Mouse (Mus musculus): ENCODE measurements at regions not wholly inside any gene's neighbourhood (a gene's known extent, or its start where the extent isn't known, plus 50 kb on each side); places are given as distances from the start of the nearest gene placed in this dataset.

- in situ Hi-C loops (cut with MboI; ENCODE audit: low pct_ligation_motif_present, low pct_unique_long_range_greater_than_20kb, low sequenced_read_pairs), result no loop called here
- Histone ChIP-seq H3K27me3 (replicated peaks) (no peaks in the 10 kb centered on the region), H3K4me3 (replicated peaks in 1 of 3; ENCODE audit: low read depth in 2 of 3, low read length in 2 of 3, poor library complexity in 1 of 3) (no peak overlapping the region), H3K27ac (ENCODE audit: insufficient read depth, low read depth) (no peak overlapping the region), H3K9me3 (replicated peaks; ENCODE audit: low read length) (peaks cover 73% of the 10 kb centered on the region), H3K4me1 (ENCODE audit: control insufficient read depth in 1 of 2, insufficient read depth in 2 of 2) (no peaks in the 10 kb centered on the region), H3K79me2 (replicated peaks; ENCODE audit: control insufficient read depth, extremely low read depth, insufficient read depth, poor library complexity, severe bottlenecking) (no peaks in the 10 kb centered on the region), H3K4me2 (ENCODE audit: insufficient read depth, low read depth, poor library complexity, severe bottlenecking) (no peak overlapping the region), H3K36me3 (replicated peaks in 1 of 2; ENCODE audit: control insufficient read depth in 1 of 2, insufficient read depth in 1 of 2, low read length in 1 of 2) (no peaks in the 10 kb centered on the region), H3K9ac (ENCODE audit: insufficient read depth, low read depth) (no peak overlapping the region)
- TF ChIP-seq UBTF (IDR thresholded peaks at IDR 0.05; ENCODE audit: low read depth, low read length) (no peak), MXI1 (IDR thresholded peaks at IDR 0.05; ENCODE audit: low read depth, low read length) (no peak), NELFE (IDR thresholded peaks at IDR 0.05; ENCODE audit: low read depth, low read length) (no peak), MAX (IDR thresholded peaks at IDR 0.05; ENCODE audit: low read length) (no peak), ZNF384 (IDR thresholded peaks at IDR 0.05; ENCODE audit: low read depth, low read length) (no peak), RAD21 (IDR thresholded peaks at IDR 0.05; ENCODE audit: low read depth, low read length) (no peak), POLR2A (IDR thresholded peaks at IDR 0.05; ENCODE audit: low read depth, low read length) (no peak), USF2 (conservative IDR thresholded peaks at IDR 0.05; ENCODE audit: low read depth, low read length) (no peak), CHD2 (IDR thresholded peaks at IDR 0.05; ENCODE audit: low read length) (no peak), PAX5 (IDR thresholded peaks at IDR 0.05; ENCODE audit: low read length) (no peak), SIN3A (IDR thresholded peaks at IDR 0.05; ENCODE audit: low read length) (no peak), ZMIZ1 (IDR thresholded peaks at IDR 0.05; ENCODE audit: low read depth, low read length) (no peak), HCFC1 (IDR thresholded peaks at IDR 0.05; ENCODE audit: low read depth, low read length) (no peak), ETS1 (conservative IDR thresholded peaks at IDR 0.05; ENCODE audit: low read depth, low read length) (no peak)
- DNase-seq (ENCODE audit: extremely low read depth), result no peak
- dilution Hi-C loops (cut with MboI; ENCODE audit: extremely low pct_ligation_motif_present, extremely low pct_unique_long_range_greater_than_20kb, low sequenced_read_pairs), result no loop called here
Measured at GRCm38 (mm10) chr9:68341511-68341910, 312.1 kb upstream of the Rora start.

GRCm38 (mm10) chr9:68347426-68347825 is 306.2 kb upstream of the Rora start:
- H3K9me3 ChIP-seq (replicated peaks; ENCODE audit: low read length), result peaks cover 76% of the 10 kb centered on the region
- no peaks in the 10 kb centered on the region for H3K27me3 ChIP-seq (replicated peaks)
- no peak overlapping the region for H3K4me3 ChIP-seq (replicated peaks in 1 of 3; ENCODE audit: low read depth in 2 of 3, low read length in 2 of 3, poor library complexity in 1 of 3)
- in situ Hi-C loops (cut with MboI; ENCODE audit: low pct_ligation_motif_present, low pct_unique_long_range_greater_than_20kb, low sequenced_read_pairs) (no loop called here), dilution Hi-C loops (cut with MboI; ENCODE audit: extremely low pct_ligation_motif_present, extremely low pct_unique_long_range_greater_than_20kb, low sequenced_read_pairs) (no loop called here)
- DNase-seq (ENCODE audit: extremely low read depth), result no peak
- TF ChIP-seq ZMIZ1 (IDR thresholded peaks at IDR 0.05; ENCODE audit: low read depth, low read length), result no peak
- no peak for TF ChIP-seq KAT2A (IDR thresholded peaks at IDR 0.05; ENCODE audit: insufficient replicate concordance, low read length)
- TF ChIP-seq MAX (IDR thresholded peaks at IDR 0.05; ENCODE audit: low read length), result no peak
- no peak for TF ChIP-seq NRF1 (IDR thresholded peaks at IDR 0.05; ENCODE audit: low read depth, low read length)
- TF ChIP-seq GABPA (IDR thresholded peaks at IDR 0.05; ENCODE audit: insufficient replicate concordance, low read depth, low read length), result no peak
- no peak for TF ChIP-seq SIN3A (IDR thresholded peaks at IDR 0.05; ENCODE audit: low read length)
- TF ChIP-seq USF2 (conservative IDR thresholded peaks at IDR 0.05; ENCODE audit: low read depth, low read length), result no peak
- no peak for TF ChIP-seq JUN (IDR thresholded peaks at IDR 0.05; ENCODE audit: insufficient read depth, low read depth, low read length)
- no peak for TF ChIP-seq CTCF (conservative IDR thresholded peaks at IDR 0.05 in 1 of 2, IDR thresholded peaks at IDR 0.05 in 1 of 2; ENCODE audit: low read depth in 2 of 2, low read length in 2 of 2)
- TF ChIP-seq USF1 (IDR thresholded peaks at IDR 0.05; ENCODE audit: low read depth, low read length), result no peak
- no peak for TF ChIP-seq HCFC1 (IDR thresholded peaks at IDR 0.05; ENCODE audit: low read depth, low read length)
- no peak for TF ChIP-seq TCF12 (IDR thresholded peaks at IDR 0.05; ENCODE audit: low read depth, low read length)
- no peak for TF ChIP-seq ZKSCAN1 (IDR thresholded peaks at IDR 0.05; ENCODE audit: borderline replicate concordance, low read depth, low read length)
- TF ChIP-seq SMC3 (IDR thresholded peaks at IDR 0.05; ENCODE audit: low read depth, low read length), result no peak
- TF ChIP-seq NELFE (IDR thresholded peaks at IDR 0.05; ENCODE audit: low read depth, low read length), result no peak
- no peaks in the 10 kb centered on the region for H3K36me3 ChIP-seq (replicated peaks in 1 of 2; ENCODE audit: control insufficient read depth in 1 of 2, insufficient read depth in 1 of 2, low read length in 1 of 2)
- H3K4me1 ChIP-seq (ENCODE audit: control insufficient read depth in 1 of 2, insufficient read depth in 2 of 2), result no peaks in the 10 kb centered on the region
- H3K27ac ChIP-seq (ENCODE audit: insufficient read depth, low read depth), result no peak overlapping the region
- H3K9ac ChIP-seq (ENCODE audit: insufficient read depth, low read depth), result no peak overlapping the region
- H3K4me2 ChIP-seq (ENCODE audit: insufficient read depth, low read depth, poor library complexity, severe bottlenecking), result no peak overlapping the region
- H3K79me2 ChIP-seq (replicated peaks; ENCODE audit: control insufficient read depth, extremely low read depth, insufficient read depth, poor library complexity, severe bottlenecking), result no peaks in the 10 kb centered on the region
